Mouse (Mus musculus) gonadal fat pad, adult 2 months (tissue): ENCODE measurements around the gene Rnf103. TPM values are rescaled to one million over a fixed set of nuclear protein-coding genes. Genes with fewer than 3 reads are reported as not detected.
"Not testable (repeated sequence)": the region's sequence is repeated elsewhere in the genome, so short reads cannot be mapped to it uniquely, and the experiment has no call there.

Experiments
- DNase-seq: peaks from one replicate; pipeline ENCODE4 v3.0.0-alpha.2; 2012; ENCODE audit warnings: low read depth
- polyA plus RNA-seq: library from polyadenylated mRNA; depleted of rRNA; stranded (reverse); fragments of >200 nt; gene quantifications from 2 replicates; pipeline ENCODE4 v1.2.3, GENCODE M21; 2012; rRNA removed

The Rnf103 gene
- 10.9 and 17.7 TPM in 2 replicates for polyA plus RNA-seq

DNA sequence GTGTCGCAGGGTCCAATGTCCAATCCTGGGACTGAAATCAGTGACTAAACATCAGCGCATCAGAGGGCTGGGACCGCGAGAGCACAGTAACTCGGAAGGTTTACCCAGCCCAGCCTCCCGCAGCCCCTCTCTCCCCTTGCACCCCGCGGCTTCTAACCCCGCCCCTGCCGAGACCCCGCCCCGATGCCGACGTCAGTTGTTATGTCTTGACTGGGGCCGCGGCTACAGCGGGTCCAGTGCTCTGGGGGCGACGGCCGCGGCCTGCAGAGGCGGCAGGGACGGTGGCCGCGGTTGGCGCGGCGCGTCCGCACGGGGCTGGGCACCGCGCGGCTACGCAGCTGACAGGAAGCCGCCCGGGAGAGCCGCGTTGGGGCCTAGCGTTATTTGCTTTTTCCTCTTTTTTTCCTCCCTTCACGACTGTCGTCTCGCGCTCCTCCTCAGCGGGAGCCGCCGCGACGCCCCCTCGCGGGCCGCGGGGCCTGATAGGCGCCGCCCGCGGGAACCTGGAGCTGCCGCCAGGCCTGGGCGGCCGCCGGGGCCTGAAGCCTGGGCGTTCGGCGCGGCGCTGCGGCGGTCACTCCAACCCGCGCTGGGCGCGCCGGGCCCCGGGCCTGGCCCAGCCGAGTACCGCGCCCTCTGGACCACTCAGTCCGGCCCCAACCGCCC, at the start of gene Rnf103:
Gene Rnf103 (plus strand): TSS at position 220 of the 666 bp plus-strand sequence.
- DNase-seq, result no peak

DNA sequence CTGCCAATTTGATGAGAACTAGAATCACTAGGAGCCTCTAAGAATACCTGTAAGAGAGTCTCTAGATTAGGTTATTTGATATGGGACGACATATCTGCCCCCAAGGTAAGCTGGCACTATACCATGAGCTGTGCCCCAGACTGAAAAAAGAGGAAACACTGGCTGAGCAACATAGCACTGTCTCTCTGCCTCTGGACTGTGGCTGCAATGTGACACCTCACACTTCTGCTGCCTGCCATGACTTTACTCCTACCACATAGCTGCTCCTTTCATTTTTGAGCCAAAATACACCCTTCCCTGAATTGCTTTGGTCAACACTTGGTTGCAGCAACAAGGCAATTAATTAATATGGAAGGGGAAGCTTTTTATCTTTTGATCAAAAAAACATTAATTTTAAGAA, 48.9 kb upstream of the Rnf103 start:
- no peak for DNase-seq

GRCm38 (mm10) chr6:71445560-71445959, 48.1 kb upstream of the Rnf103 start:
- no peak for DNase-seq

DNA sequence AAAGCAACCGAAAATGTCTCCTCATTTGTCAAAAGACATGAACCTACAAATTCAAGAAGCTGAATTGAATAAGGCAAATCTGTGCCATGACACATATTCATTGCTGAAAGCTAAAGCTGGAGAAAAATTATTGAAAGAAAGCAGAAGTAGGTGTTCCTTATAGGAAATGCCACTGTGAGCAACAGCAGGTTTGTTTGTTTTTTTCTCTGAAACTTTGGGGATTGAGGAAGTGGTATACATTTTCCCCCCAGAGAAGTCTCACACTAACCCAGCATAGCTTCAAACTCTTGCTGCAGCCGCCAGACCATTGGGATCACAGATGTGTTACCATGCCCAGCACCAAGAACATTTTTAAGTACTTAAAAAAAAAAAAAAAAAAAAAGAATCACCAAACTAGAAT, 40.9 kb upstream of the Rnf103 start:
- no peak for DNase-seq

DNA sequence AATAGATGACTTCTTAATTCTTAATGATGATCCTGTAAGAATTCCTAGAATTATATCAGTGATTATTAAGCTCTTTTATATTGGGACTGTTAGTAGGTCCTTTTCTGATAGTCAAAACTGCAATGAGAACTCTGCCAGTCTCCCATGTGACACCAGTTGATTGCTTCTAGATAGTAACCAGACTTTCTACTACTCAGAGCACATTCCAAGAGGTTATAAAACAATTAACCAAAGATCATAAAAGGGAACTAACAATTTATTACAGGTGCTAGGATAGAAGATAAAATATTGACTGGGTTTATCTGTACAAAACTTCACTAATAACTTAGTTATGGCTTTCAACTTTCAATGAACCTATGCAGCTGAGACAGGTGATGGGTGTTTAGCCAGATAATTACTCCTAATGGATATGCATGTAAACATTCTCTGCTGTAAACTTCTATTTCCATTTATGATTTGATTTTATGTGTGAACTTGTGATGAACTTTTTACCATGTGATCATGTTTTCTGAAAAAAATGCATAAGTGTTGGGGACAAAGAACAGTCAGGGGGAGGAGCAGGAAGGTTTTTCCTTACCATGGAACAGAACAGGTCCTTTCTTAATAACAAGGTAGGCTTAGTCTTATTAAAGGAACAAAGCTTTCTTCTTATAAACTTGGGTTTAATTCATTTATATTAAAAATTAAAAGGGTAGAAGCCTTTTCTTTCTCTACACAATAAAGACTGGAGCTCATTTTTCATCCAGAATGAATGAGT, 39.5 kb upstream of the Rnf103 start:
- DNase-seq, result not testable (repeated sequence)

DNA sequence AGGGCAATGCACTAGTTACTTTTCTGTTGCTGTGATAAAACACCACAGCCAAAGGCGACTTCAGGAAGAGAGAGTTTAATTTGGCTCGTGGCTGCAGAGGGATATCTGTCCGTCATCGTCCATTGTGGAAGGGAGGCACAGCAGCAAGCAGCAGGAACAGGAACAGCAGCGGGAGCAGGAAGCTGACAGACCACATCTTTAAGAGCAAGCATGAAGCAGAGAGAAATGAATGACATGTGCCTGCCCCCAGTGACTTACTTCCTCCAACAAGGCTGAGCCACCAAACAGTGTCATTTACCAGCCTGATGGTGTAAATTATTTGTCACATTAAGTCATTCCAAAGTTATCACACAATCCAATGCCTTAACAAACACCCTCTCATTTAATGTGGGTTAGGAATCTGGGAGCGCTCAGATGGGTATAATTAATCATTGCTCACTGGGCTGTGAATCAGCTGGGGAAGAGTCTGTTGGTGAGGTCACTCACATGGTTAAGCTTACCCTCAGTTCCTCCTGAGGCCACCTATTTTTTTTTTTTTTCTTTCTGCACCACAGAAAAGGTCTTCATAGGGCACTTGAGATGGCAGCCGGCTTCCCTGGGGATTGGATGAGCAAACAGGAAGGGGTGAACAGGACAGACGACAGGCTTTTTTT, 35.6 kb upstream of the Rnf103 start:
- no peak for DNase-seq

GRCm38 (mm10) chr6:71465146-71465545, 28.5 kb upstream of the Rnf103 start:
- no peak for DNase-seq

GRCm38 (mm10) chr6:71467766-71468165, 25.9 kb upstream of the Rnf103 start:
- no peak for DNase-seq

DNA sequence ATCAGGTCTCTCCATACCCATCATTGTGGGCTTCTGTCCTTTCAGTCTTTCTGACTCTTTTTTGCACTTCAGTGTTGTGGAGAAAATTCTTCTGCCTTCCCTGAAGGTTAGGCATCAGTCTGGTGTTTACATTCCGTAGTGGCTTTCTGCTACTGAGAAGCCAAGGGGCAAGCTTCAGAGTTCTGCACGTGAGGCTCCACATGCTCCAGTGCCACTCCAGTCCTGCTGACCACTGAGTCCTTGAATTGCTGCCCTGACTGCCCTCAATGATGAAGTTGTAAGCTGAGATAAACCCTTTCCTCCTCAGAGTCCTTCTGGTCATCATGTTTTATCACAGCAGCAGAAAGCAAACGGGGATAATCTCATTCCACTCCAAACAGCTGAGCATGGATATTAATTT, 24.4 kb upstream of the Rnf103 start:
- no peak for DNase-seq

GRCm38 (mm10) chr6:71471830-71472520, 21.7 kb upstream of the Rnf103 start:
- DNase-seq, result no peak

GRCm38 (mm10) chr6:71472786-71473185, 20.9 kb upstream of the Rnf103 start:
- DNase-seq, result no peak

DNA sequence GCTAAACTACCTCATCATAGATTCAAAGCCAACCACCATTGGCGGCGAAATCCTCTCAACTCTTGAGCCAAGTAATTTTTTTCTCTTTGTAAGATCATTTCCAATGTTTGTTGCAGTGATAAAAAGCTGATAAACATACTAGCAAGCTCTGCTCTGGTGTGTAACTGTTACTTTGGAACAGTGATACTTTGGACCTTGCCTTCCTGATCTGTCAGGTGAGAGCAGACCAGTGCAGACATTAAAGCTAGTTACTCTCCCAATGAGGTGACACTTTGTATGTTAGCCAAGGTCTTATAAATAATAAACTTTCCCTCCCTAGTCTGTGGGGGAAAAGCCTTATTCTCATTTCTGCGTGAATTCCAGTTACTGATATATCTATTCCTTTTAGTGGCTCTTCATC, 18.1 kb upstream of the Rnf103 start:
- no peak for DNase-seq

DNA sequence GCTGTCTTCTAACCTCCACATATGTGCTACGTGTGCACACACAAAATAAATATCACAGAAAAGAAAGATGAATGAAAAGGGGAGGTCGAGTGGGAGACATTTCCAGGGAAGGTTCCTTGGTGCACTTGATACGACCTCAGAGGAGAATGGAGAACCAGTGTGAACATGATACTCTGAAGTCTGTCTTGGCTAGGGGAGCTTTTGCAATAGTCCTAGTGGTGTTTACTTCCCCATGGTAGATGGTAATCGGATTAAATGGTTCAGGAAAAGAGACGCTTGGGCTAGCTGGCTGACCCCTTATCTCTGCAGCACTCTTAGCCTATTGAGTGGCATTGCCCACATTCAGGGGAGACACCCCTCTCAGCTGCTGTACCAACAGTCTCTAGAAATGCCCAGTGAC, 16.9 kb upstream of the Rnf103 start:
- no peak for DNase-seq

GRCm38 (mm10) chr6:71478816-71479568, 14.7 kb upstream of the Rnf103 start:
- DNase-seq, result not testable (repeated sequence)

DNA sequence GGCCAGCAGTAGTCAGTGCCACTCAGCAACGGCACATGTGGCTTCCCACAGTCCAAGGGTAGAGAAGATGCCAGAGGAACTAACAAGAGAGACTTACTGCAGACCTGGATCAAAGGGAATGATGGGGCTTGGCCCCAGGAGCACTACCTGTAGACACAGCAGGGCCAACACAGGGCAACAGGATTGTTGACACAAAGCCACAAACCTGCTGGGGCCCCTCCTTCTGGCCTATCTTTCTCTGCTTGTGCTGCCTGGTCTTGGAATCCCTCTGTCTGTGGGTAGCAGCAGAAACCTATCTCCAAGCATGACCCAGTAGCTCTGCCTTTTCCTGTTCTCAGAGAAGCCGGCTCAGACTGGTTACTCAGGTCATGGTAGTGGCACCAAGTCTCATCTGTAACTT, 14.1 kb upstream of the Rnf103 start:
- not testable (repeated sequence) for DNase-seq

GRCm38 (mm10) chr6:71480136-71480535, 13.6 kb upstream of the Rnf103 start:
- no peak for DNase-seq

DNA sequence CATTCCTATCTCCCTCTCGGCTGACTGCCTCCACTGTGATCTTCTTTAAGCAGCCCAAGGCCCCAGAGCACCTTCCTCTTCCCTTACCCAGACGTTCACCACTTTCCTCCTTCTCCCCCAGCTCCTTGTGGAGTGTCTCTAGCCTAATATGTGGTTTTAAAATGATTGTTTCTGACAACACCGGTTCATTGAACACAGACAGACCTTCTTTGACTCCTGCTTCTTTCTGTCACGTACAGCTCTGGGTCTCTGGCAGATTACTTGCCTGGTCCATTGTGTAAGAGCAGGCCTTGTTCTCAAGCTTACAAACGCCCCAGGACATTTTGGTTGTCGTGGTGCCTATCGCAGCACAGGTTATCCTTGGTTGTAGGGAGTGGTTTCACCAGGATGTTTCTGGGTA, 12.6 kb upstream of the Rnf103 start:
- no peak for DNase-seq

DNA sequence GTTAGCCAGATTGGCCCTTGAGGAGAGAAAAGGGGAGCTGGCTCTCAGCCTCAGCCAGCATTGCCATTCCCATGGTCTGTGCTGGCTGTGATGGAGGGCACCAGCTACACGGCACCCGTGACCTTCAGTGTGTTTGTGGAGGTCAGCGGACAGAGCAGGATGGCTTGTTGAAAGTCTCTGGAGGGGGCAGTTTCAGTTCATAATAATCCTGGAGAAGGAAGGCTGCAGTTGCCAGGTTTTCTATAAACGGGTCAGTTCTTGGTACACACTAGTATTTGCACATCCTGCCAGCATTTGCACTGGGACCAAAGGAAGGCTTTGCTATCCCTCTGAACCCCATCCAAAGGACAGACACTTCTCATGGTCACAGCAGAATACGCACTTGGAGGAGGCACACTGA, 8.4 kb upstream of the Rnf103 start:
- no peak for DNase-seq

- DNase-seq, result no peak
These were observed 7.5 kb upstream of the Rnf103 start for GRCm38 (mm10) chr6:71486226-71486625.

DNA sequence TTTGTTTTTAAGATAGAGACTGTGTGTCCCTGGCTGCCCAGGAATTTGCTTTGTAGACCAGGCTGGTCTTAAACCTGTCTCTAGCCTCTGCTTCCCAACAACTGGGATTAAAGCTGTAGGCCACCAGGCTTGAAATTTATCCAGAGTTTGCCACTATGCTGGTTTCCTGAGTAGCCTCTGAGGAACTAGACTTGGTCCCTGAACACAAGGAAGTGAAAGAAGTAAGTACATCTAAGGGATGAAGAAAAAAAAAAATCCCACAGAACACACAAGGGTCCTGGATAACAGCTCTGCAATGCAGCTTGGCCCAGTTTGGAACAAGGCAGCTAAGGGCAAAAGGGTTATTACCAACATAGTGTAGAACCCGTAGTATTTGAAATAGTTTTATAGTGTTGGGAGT, 6.8 kb upstream of the Rnf103 start:
- DNase-seq, result no peak

GRCm38 (mm10) chr6:71487966-71488365, 5.7 kb upstream of the Rnf103 start:
- no peak for DNase-seq

DNA sequence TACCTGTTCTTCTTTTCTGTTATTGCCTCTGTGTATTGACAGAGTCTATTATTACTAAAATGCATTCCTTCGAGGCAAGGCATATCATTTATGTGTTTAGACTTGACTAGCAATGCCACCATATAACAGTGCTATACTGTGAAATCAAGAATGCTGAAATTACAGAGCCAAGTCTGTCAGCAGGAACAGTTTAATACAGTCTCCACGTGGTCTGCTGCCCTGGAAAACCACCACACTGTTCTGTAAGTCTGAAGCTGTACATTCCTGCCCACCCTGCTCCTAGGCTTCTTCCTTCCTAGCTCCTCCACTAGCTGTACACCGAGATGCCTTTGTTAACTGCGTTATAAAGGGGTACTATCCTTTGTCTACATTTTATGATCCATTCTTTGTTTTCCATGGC, 1.6 kb upstream of the Rnf103 start:
- no peak for DNase-seq
